Mouse (Mus musculus): ENCODE data around the gene Shroom3. TPM values are rescaled to one million over a fixed set of nuclear protein-coding genes. Genes with fewer than 3 reads are reported as not detected.

Gene Shroom3
- total and polyA plus RNA-seq, 3 experiments, result 0.04 to 0.11 TPM; not detected in 1

- TF ChIP-seq CHD1 (IDR thresholded peaks at IDR 0.05; ENCODE audit: low read depth, low read length) (no peak), USF1 (IDR thresholded peaks at IDR 0.05; ENCODE audit: low read depth, low read length) (no peak), TBP (conservative IDR thresholded peaks at IDR 0.05; ENCODE audit: low read depth, low read length) (no peak), SIN3A (IDR thresholded peaks at IDR 0.05; ENCODE audit: low read length) (no peak), MAX (IDR thresholded peaks at IDR 0.05; ENCODE audit: low read length) (no peak), PAX5 (IDR thresholded peaks at IDR 0.05; ENCODE audit: low read length) (no peak), RAD21 (IDR thresholded peaks at IDR 0.05; ENCODE audit: low read depth, low read length) (no peak), IRF4 (IDR thresholded peaks at IDR 0.05; ENCODE audit: low read depth, low read length) (peak; percentile 62)
These were observed 284.7 kb downstream of the Shroom3 start (continued) for GRCm38 (mm10) chr5:92967906-92968305.

GRCm38 (mm10) chr5:92969443-92969842 lies 286.2 kb downstream of the Shroom3 start:
- no peak overlapping the region for H3K9ac ChIP-seq (ENCODE audit: insufficient read depth, low read depth)
- DNase-seq (ENCODE audit: extremely low read depth), result no peak
- H3K79me2 ChIP-seq (replicated peaks; ENCODE audit: control insufficient read depth, extremely low read depth, insufficient read depth, poor library complexity, severe bottlenecking), result no peaks in the 10 kb centered on the region
- dilution Hi-C loops (cut with MboI; ENCODE audit: extremely low pct_ligation_motif_present, extremely low pct_unique_long_range_greater_than_20kb, low sequenced_read_pairs), result no loop called here
- TF ChIP-seq NELFE (IDR thresholded peaks at IDR 0.05; ENCODE audit: low read depth, low read length) (no peak), ZNF384 (IDR thresholded peaks at IDR 0.05; ENCODE audit: low read depth, low read length) (peak; percentile 88)
- H3K4me2 ChIP-seq (ENCODE audit: insufficient read depth, low read depth, poor library complexity, severe bottlenecking), result peak overlapping the region; percentile 45; the same call in 1 of the 2 replicates
- no peak overlapping the region for H3K27ac ChIP-seq (ENCODE audit: insufficient read depth, low read depth)
- H3K27me3 ChIP-seq (replicated peaks), result no peaks in the 10 kb centered on the region
- H3K9me3 ChIP-seq (replicated peaks; ENCODE audit: low read length), result no peaks in the 10 kb centered on the region
- H3K4me1 ChIP-seq (ENCODE audit: control insufficient read depth in 1 of 2, insufficient read depth in 2 of 2), result peaks cover 3 to 24% of the 10 kb centered on the region in 2 experiments
- in situ Hi-C loops (cut with MboI; ENCODE audit: low pct_ligation_motif_present, low pct_unique_long_range_greater_than_20kb, low sequenced_read_pairs), result no loop called here
- H3K4me3 ChIP-seq (replicated peaks in 1 of 3; ENCODE audit: low read depth in 2 of 3, low read length in 2 of 3, poor library complexity in 1 of 3), result no peak overlapping the region
- H3K36me3 ChIP-seq (replicated peaks in 1 of 2; ENCODE audit: control insufficient read depth in 1 of 2, insufficient read depth in 1 of 2, low read length in 1 of 2), result no peaks in the 10 kb centered on the region

- peak overlapping the region; percentile 23 for H3K4me2 ChIP-seq (ENCODE audit: insufficient read depth, low read depth, poor library complexity, severe bottlenecking)
- H3K4me1 ChIP-seq (ENCODE audit: control insufficient read depth in 1 of 2, insufficient read depth in 2 of 2), result peaks cover 3 to 24% of the 10 kb centered on the region in 2 experiments
- no peak overlapping the region for H3K27ac ChIP-seq (ENCODE audit: insufficient read depth, low read depth)
- H3K27me3 ChIP-seq (replicated peaks), result no peaks in the 10 kb centered on the region
- no peak for TF ChIP-seq GABPA (IDR thresholded peaks at IDR 0.05; ENCODE audit: insufficient replicate concordance, low read depth, low read length)
- no peak for TF ChIP-seq MAFK (IDR thresholded peaks at IDR 0.05; ENCODE audit: insufficient replicate concordance, low read length)
- TF ChIP-seq ZNF384 (IDR thresholded peaks at IDR 0.05; ENCODE audit: low read depth, low read length), result no peak
- no peak for TF ChIP-seq E2F4 (IDR thresholded peaks at IDR 0.05; ENCODE audit: insufficient replicate concordance, low read depth, low read length)
- no peak for TF ChIP-seq USF1 (IDR thresholded peaks at IDR 0.05; ENCODE audit: low read depth, low read length)
- no peak for TF ChIP-seq IRF4 (IDR thresholded peaks at IDR 0.05; ENCODE audit: low read depth, low read length)
- H3K9me3 ChIP-seq (replicated peaks; ENCODE audit: low read length), result no peaks in the 10 kb centered on the region
- DNase-seq (ENCODE audit: extremely low read depth), result no peak
- H3K9ac ChIP-seq (ENCODE audit: insufficient read depth, low read depth), result no peak overlapping the region
- no peak overlapping the region for H3K4me3 ChIP-seq (replicated peaks in 1 of 3; ENCODE audit: low read depth in 2 of 3, low read length in 2 of 3, poor library complexity in 1 of 3)
- no peaks in the 10 kb centered on the region for H3K36me3 ChIP-seq (replicated peaks in 1 of 2; ENCODE audit: control insufficient read depth in 1 of 2, insufficient read depth in 1 of 2, low read length in 1 of 2)
- dilution Hi-C loops (cut with MboI; ENCODE audit: extremely low pct_ligation_motif_present, extremely low pct_unique_long_range_greater_than_20kb, low sequenced_read_pairs) (no loop called here), in situ Hi-C loops (cut with MboI; ENCODE audit: low pct_ligation_motif_present, low pct_unique_long_range_greater_than_20kb, low sequenced_read_pairs) (no loop called here)
- H3K79me2 ChIP-seq (replicated peaks; ENCODE audit: control insufficient read depth, extremely low read depth, insufficient read depth, poor library complexity, severe bottlenecking), result no peaks in the 10 kb centered on the region
These were observed 286.7 kb downstream of the Shroom3 start for GRCm38 (mm10) chr5:92969926-92970325.
